Mouse (Mus musculus) megakaryocyte, embryonic 14.5 days (primary cell): ENCODE data around the gene Macrod1. TPM values are rescaled to one million over a fixed set of nuclear protein-coding genes. Genes with fewer than 3 reads are reported as not detected.

Source experiments
- H3K27me3 ChIP-seq: replicated peaks from 2 replicates; pipeline ENCODE3; 2012; ENCODE audit warnings: inconsistent platforms
- H3K36me3 ChIP-seq: replicated peaks from 2 replicates; pipeline ENCODE3; 2012; ENCODE audit warnings: low read length, inconsistent platforms, mixed read lengths
- H3K4me1 ChIP-seq: 2 replicates; pipeline ENCODE4 v1.6.1; 2012; ENCODE audit warnings: inconsistent platforms
- H3K4me3 ChIP-seq: replicated peaks from 2 replicates; pipeline ENCODE3; 2012; ENCODE audit warnings: moderate library complexity, mild to moderate bottlenecking, inconsistent platforms
- H3K9me3 ChIP-seq: 2 replicates; pipeline ENCODE4 v1.6.1; 2012; ENCODE audit warnings: inconsistent platforms
- FLI1 ChIP-seq: IDR thresholded peaks from 2 replicates; pipeline ENCODE4 v1.6.1; 2012; ENCODE audit warnings: low read length, inconsistent platforms, mixed read lengths
- GATA1 ChIP-seq: IDR thresholded peaks from 3 replicates; pipeline ENCODE4 v1.6.1; 2012; ENCODE audit warnings: mixed read lengths, low read length, inconsistent platforms, borderline replicate concordance
- polyA plus RNA-seq: library from polyadenylated mRNA; stranded (reverse); fragments of >175 nt; gene quantifications from 2 replicates; pipeline ENCODE4 v1.2.3, GENCODE M21; 2012; ENCODE audit warnings: low replicate concordance; ENCODE audit not compliant: insufficient read depth

Gene Macrod1
- polyA plus RNA-seq, 1 experiment, result 14.0 TPM

DNA sequence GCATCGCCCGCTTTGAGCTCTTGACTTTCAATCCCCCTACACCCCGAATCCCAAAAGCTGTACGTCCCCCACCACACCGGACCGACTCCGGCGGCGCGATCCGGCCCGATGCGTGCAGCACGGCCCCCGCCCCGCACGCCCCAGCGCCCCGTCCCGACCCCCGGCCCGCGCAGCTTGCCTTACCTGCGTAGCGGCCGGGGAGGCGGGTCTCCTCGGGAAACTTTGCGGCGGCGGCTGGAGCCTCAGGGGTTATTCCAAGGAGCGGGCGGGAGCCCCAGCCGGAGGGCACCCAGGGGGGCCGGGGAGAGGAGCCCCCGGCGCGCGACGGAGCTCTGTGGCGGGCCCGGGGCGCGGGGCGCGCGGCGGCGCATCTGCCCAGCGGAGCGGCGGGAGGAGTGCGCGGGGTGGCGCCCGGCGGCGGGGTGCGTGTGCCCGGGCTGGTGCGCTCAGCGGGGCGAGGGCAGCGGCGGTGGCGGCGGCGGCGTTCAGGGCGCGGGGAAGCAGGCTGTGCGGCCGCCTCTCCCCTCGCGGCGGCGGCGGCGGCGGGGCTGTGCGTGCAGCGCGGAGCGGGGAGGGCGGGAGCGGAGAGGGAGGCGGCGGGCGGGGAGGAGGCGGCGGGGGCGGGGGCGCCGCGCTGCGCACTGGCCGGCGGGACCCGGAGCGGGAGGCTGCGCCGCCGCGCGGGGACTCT is 109.0 kb downstream of the Macrod1 start:
- no peaks in the 10 kb centered on the region for H3K36me3 ChIP-seq
- H3K9me3 ChIP-seq, result no peaks in the 10 kb centered on the region
- H3K4me3 ChIP-seq, result peak overlapping the region; percentile 84
- H3K27me3 ChIP-seq, result peaks cover 94% of the 10 kb centered on the region
- no peak for TF ChIP-seq GATA1
- TF ChIP-seq FLI1, result no peak
- H3K4me1 ChIP-seq, result peaks cover 42% of the 10 kb centered on the region

DNA sequence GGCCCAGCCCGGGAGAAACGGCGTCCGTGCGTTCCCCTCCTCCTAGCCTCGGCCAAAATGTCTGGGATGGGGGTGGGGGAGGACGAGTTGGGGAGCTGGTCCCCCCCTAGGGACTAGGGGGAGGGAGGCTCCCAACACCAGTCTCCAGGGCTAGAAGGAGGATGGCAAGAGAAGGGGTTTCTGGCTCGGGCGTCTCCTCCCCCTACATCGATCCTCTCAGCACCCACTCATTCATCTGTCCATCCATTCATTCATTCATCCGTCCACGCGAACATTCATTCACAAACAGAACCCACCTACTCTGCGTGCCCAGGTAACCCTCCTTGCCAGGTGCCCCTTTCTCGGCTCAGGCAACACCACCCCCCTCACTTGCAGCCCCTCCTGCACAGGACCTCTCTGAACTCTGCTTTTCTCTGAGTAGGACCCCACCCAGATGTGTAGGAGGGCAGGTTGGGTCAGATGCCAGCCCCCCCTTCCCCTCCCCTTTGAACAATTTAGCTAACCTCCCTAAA is 109.6 kb downstream of the Macrod1 start:
- H3K4me3 ChIP-seq, result peak overlapping the region; percentile 84
- peaks cover 93% of the 10 kb centered on the region for H3K27me3 ChIP-seq
- TF ChIP-seq GATA1, result no peak
- TF ChIP-seq FLI1, result no peak
- H3K4me1 ChIP-seq, result peaks cover 43% of the 10 kb centered on the region
- H3K36me3 ChIP-seq, result no peaks in the 10 kb centered on the region
- no peaks in the 10 kb centered on the region for H3K9me3 ChIP-seq

DNA sequence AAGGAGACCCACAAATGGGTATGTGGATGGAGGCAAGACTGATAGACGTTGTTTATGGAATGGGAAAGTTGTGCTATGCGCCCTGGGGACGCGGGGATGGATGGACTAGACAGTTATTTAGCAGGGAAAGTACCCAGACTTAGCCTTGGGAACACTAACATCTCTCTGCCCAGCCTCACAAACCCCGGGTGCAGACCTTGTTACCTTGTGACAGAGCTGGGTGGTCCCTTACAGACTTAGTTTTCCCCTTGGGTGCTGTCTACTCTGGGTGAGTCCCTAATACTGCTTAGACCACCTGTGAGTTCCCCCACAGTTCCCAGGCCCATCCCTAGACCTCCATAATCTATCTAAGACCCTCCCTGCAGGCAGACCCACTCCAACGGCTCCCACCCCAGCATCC is 110.2 kb downstream of the Macrod1 start:
- no peaks in the 10 kb centered on the region for H3K36me3 ChIP-seq
- no peak for TF ChIP-seq GATA1
- no peak for TF ChIP-seq FLI1

DNA sequence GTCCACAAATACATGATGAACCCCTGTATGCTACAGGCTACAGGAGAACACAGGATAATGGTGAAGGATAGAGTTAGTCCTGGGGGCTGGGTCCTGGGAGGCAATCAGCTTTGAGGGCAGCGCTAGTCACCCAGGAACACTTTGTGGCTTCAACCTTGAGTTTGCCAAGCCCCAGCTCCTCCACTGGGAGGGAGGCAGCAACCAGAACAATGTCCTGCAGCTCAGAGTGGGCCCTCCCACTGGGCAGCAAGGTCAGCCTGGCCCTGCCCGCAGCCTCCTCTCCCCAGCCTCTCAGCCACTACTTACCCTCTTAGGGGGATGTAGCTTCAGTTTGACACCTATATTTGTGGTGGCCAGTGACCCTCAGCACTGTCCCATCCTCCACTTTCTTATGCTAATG is 111.8 kb downstream of the Macrod1 start:
- no peaks in the 10 kb centered on the region for H3K36me3 ChIP-seq
- peaks cover 93% of the 10 kb centered on the region for H3K27me3 ChIP-seq
- H3K4me1 ChIP-seq, result peaks cover 52% of the 10 kb centered on the region
- no peak for TF ChIP-seq FLI1
- no peak for TF ChIP-seq GATA1
- H3K9me3 ChIP-seq, result no peaks in the 10 kb centered on the region
- no peak overlapping the region for H3K4me3 ChIP-seq

More for the DNA sequence above, 110.2 kb downstream of the Macrod1 start:
- H3K27me3 ChIP-seq, result peaks cover 93% of the 10 kb centered on the region
- H3K4me3 ChIP-seq, result no peak overlapping the region
- H3K4me1 ChIP-seq, result peaks cover 46% of the 10 kb centered on the region
- no peaks in the 10 kb centered on the region for H3K9me3 ChIP-seq

DNA sequence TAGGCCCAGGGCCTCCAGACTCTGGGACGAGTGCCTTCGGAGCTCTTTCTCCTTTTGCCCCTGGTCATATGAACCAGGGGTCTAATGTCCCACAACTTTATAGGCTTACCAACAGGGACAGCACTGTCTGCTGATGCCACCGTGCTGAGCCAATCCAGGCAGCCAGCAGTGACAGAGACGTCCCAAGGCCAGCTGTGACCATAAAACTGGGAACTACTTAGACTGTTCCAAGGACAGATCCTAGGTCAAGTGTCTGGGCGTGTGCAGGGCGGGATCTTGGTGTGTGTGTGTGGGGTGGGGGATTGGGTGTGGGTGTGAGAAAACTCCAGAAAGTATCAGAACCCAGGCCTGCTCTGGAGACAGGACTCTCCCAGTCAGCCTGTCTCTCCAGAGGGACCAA is 114.3 kb downstream of the Macrod1 start:
- no peaks in the 10 kb centered on the region for H3K36me3 ChIP-seq
- TF ChIP-seq FLI1 (no peak), GATA1 (no peak)
- peaks cover 35% of the 10 kb centered on the region for H3K4me1 ChIP-seq
- H3K27me3 ChIP-seq, result peaks cover 91% of the 10 kb centered on the region
- no peak overlapping the region for H3K4me3 ChIP-seq
- no peaks in the 10 kb centered on the region; the same call in 1 of the 2 replicates for H3K9me3 ChIP-seq

DNA sequence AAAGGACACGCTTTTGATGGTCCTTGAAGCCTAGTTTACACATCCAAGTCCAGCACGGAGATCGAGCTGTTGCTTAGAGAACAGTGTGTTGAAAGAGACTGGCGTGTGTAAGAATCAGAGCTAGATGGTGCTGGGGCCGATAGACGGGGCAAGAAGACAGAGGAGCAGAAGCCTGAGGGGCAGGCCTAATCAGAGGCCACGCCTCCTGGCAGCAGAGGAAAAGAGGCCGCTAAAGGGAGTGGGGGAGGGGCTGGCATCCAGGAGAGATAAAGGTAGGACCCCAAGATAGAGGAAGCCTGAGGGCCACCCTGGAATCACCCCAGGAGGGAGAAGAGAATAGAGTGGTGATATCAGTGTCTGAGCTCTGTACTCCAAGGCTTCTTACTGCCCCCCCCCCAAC is 114.8 kb downstream of the Macrod1 start:
- Histone ChIP-seq H3K9me3 (no peaks in the 10 kb centered on the region; the same call in 1 of the 2 replicates), H3K4me1 (peaks cover 30% of the 10 kb centered on the region), H3K4me3 (no peak overlapping the region), H3K36me3 (no peaks in the 10 kb centered on the region), H3K27me3 (peaks cover 91% of the 10 kb centered on the region)
- no peak for TF ChIP-seq GATA1
- no peak for TF ChIP-seq FLI1

DNA sequence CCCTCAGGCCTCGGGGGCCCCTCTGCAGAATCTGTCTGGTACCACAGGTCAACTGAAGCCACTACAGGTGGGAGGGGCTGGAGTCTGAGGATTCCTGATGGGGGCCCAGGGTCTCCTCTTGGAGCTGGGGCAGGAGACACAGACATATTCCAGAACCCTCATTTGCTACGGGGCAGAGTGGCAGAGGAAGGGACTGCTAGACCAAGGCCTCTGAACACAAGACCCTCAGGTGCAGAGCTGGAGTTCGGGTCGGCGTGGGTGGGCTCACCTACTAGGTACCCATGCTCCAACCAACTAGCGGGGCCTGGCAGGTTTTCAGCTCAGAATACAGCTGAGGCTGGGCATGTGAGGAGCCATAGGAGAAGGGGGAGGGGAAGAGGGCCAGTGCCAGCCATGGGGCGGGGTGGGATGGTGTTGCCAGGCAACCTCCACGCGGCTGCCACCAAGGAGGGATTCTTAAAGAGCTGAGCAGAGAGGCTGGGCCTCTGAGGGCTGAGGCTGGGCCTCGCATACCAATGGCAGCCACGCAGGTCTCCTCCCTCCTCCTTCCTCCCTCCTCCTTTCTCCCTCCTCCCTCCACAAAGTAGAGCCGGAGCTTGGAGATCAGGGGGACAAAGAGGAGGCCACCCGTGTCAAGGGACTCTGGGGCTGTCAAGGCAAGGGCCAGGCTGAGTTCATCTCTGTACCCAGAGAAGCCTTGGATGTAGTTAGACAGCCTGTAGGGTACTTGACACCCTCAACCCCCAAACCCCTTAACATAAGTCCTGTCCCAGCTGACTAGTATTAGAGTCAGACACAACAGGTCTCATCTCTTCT is 115.6 kb downstream of the Macrod1 start:
- TF ChIP-seq FLI1 (no peak), GATA1 (no peak)
- no peaks in the 10 kb centered on the region; the same call in 1 of the 2 replicates for H3K9me3 ChIP-seq
- H3K4me1 ChIP-seq, result peaks cover 22% of the 10 kb centered on the region
- peaks cover 90% of the 10 kb centered on the region for H3K27me3 ChIP-seq
- H3K4me3 ChIP-seq, result no peak overlapping the region
- H3K36me3 ChIP-seq, result no peaks in the 10 kb centered on the region

DNA sequence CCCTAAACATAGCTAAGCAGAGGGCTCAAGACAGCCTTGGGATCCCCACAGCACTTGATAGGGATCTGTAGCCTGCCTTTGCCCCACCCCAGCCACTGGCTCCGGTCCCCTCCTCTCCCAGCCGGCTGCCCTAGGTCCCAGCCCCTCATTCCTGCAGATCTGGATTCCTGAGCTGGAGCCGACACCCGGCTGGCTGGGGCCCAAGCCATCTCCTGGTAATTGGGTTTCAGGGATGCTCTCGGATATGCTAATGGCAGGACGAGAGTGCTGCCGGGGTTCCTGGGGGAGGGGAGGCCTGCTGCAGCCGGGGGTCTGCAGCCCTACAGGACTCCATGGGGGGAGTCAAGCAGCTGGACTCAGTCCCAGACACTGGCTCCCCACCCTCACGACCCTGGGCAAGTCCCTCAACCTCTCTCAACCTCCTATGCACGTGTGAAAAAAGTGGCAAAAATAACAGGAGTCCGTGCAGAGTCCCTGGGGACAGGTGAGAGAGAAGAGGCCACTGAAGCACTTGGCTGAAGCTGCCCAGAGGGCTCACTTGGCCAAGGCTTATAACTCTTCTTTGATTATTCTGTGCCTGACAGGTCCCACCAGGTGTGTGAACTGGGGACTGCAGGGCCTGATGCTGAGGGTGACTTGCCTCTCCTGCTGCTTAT is 119.6 kb downstream of the Macrod1 start:
- TF ChIP-seq GATA1 (no peak), FLI1 (no peak)
- peaks cover 93% of the 10 kb centered on the region for H3K27me3 ChIP-seq
- no peaks in the 10 kb centered on the region; the same call in 1 of the 2 replicates for H3K9me3 ChIP-seq
- no peaks in the 10 kb centered on the region for H3K36me3 ChIP-seq
- H3K4me1 ChIP-seq, result peaks cover 22% of the 10 kb centered on the region
- H3K4me3 ChIP-seq, result no peak overlapping the region

DNA sequence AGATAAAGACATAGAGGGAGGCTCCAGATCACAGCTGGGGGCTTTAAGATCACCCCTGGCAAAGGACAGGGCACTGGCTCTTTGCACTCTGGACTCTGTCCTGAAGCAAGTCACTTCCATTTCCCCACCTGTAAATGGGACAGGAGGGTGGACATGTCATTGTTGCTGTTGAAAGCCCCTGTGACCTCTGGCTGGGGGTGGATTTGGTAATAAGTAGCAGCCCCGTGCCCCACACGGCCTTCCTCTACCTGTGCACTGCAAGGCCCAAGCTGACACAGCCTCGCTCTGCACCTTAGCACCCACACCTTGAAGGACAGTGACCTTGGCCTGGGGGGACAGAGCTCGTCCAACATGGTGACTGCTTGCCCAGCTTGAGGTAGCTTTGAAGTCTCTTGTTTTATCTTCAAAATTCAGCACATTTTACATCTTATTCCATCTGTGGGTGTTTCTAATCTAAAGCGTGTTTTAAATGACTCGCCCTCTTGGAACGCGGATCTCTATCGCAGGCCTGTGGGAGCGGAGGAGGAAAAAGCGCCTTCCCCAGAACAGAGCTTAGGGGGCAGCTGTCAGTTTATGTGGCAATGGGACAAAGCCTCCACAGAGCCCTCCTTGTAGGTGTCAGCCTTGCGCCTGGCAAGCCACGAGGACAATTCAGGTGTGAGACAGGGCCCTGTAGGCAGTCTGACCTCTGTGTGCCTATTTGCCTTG is 121.3 kb downstream of the Macrod1 start:
- H3K27me3 ChIP-seq, result peaks cover 95% of the 10 kb centered on the region
- TF ChIP-seq GATA1, result no peak
- TF ChIP-seq FLI1, result no peak
- H3K36me3 ChIP-seq, result no peaks in the 10 kb centered on the region
- H3K4me1 ChIP-seq, result peaks cover 17% of the 10 kb centered on the region
- H3K4me3 ChIP-seq, result peak overlapping the region; percentile 28
- H3K9me3 ChIP-seq, result no peaks in the 10 kb centered on the region; the same call in 1 of the 2 replicates
